Mouse (Mus musculus) lung, postnatal 10 days (tissue): Measurements from ENCODE around the gene Galnt16.

Source experiments
- DNase-seq: peaks from one replicate; pipeline ENCODE4 v3.0.0; 2021

The Galnt16 gene

GRCm38 (mm10) chr12:80517977-80518376 lies at the start of gene Galnt16:
Galnt16 (plus strand) TSS chr12:80518277.
- DNase-seq = no peak

- no peak for DNase-seq
Measured at GRCm38 (mm10) chr12:80470206-80470605, 47.9 kb upstream of the Galnt16 start.

- no peak for DNase-seq
Measured at GRCm38 (mm10) chr12:80471926-80472325, 46.2 kb upstream of the Galnt16 start.

- no peak for DNase-seq
Measured at GRCm38 (mm10) chr12:80473731-80474130, 44.3 kb upstream of the Galnt16 start.

GRCm38 (mm10) chr12:80479986-80480385 lies 38.1 kb upstream of the Galnt16 start:
- no peak for DNase-seq

GRCm38 (mm10) chr12:80483397-80483796 lies 34.7 kb upstream of the Galnt16 start:
- peak; percentile 13 for DNase-seq

- DNase-seq = no peak
Measured at GRCm38 (mm10) chr12:80493311-80493710, 24.8 kb upstream of the Galnt16 start.

GRCm38 (mm10) chr12:80495691-80496090 lies 22.4 kb upstream of the Galnt16 start:
- DNase-seq = no peak

- DNase-seq = peak; percentile 13
Measured at GRCm38 (mm10) chr12:80498356-80498755, 19.7 kb upstream of the Galnt16 start.

- no peak for DNase-seq
Measured at GRCm38 (mm10) chr12:80500506-80500905, 17.6 kb upstream of the Galnt16 start.

GRCm38 (mm10) chr12:80504718-80505117 lies 13.4 kb upstream of the Galnt16 start:
- peak; percentile 45 for DNase-seq

GRCm38 (mm10) chr12:80507041-80507745 lies 10.9 kb upstream of the Galnt16 start:
- DNase-seq = peak; percentile 67

GRCm38 (mm10) chr12:80518393-80518756 lies 298 bp downstream of the Galnt16 start:
- DNase-seq = no peak

GRCm38 (mm10) chr12:80518757-80519620 lies 912 bp downstream of the Galnt16 start:
- peak; percentile 32 for DNase-seq

GRCm38 (mm10) chr12:80519621-80520332 lies 1.7 kb downstream of the Galnt16 start:
- DNase-seq = peak; percentile 60

GRCm38 (mm10) chr12:80522006-80522405 lies 3.9 kb downstream of the Galnt16 start:
- DNase-seq = peak; percentile 53

- DNase-seq = no peak
Measured at GRCm38 (mm10) chr12:80524276-80524921, 6.3 kb downstream of the Galnt16 start.

GRCm38 (mm10) chr12:80525513-80525912 lies 7.4 kb downstream of the Galnt16 start:
- DNase-seq = peak; percentile 27

GRCm38 (mm10) chr12:80526511-80526910 lies 8.4 kb downstream of the Galnt16 start:
- DNase-seq = no peak

GRCm38 (mm10) chr12:80527727-80528389 lies 9.8 kb downstream of the Galnt16 start:
- no peak for DNase-seq

- DNase-seq = peak; percentile 51
Measured at GRCm38 (mm10) chr12:80530052-80530451, 12.0 kb downstream of the Galnt16 start.

GRCm38 (mm10) chr12:80530630-80531029 lies 12.6 kb downstream of the Galnt16 start:
- DNase-seq = peak; percentile 56
